Mouse (Mus musculus): ENCODE data around the gene Zfp839.

Gene Zfp839

DNA sequence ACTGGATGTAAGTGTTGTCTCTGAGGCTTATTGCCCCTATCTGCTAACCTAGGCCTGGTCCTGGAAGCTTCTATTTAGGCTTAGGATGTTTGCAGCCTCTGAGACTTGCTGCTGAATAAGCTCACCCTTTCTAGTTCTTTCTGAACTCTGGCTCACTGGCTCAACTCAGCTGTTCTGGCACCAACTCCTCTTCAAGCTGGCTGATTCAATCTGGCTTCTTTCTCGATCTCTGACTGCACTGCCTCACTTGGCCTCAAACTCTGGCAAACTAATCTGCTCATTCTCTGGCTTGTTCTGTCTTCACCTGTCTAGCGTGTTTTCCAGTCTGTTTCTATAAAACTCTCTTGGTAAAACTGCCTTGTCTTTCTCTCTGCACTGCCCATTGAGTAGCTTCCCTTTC is 25.3 kb downstream of the Zfp839 start:
- no peak for DNase-seq (ENCODE audit: low read depth)

DNA sequence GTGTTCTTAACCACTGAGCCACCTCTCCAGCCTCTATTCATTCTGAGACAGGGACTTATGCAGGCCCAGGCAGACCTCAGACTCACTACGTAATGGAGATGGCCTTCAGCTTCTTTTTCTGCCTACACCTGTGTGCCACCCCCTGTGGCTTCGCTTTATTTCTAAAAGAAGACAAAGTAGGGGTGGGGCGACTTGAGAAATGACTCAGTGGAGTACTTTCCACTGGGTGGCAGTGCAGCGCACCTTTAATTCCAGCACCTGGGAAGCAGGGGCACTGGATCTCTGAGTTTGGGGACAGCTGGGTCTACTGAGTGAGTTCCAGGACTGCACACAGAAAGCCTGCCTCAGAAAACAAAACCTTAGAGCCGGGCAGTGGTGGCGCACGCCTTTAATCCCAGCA is 32.2 kb downstream of the Zfp839 start:
- DNase-seq (ENCODE audit: low read depth), result no peak

DNA sequence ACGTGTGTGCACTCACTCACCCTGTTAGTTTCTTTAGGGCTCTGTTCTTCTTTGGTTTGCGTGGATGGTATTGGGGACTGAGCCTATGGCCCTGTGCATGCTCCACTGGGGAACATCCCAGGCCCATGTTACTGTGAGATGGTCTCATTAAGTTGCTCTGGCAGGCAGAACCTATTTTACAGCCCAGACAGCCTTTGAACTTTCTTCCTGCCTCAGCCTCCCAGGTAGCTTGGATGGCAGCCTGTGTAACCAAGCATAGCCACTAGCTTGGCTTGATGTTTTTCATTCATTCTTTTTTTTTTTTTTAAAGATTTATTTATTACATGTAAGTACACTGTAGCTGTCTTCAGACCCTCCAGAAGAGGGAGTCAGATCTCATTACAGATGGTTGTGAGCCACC is 35.2 kb downstream of the Zfp839 start:
- DNase-seq (ENCODE audit: low read depth), result no peak

DNA sequence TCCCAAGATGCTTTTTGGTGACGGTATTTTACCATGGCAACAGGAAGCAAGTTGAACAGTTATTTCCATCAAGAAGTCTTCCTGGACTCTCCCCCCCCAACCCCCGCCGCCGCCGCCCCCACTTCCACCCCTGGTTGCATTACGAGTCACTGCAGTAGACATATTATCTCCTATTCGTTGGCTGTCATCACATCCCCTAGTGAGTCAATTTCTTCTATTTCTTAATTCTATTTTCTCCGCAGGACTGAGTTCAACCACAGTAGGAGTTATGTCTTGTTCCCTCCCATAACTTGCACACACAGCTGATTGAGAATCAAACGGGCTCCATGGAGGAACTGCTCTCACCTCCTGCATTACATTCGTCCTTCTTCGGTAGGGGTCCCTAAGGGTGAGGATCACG is 38.1 kb downstream of the Zfp839 start:
- DNase-seq (ENCODE audit: low read depth), result no peak

DNA sequence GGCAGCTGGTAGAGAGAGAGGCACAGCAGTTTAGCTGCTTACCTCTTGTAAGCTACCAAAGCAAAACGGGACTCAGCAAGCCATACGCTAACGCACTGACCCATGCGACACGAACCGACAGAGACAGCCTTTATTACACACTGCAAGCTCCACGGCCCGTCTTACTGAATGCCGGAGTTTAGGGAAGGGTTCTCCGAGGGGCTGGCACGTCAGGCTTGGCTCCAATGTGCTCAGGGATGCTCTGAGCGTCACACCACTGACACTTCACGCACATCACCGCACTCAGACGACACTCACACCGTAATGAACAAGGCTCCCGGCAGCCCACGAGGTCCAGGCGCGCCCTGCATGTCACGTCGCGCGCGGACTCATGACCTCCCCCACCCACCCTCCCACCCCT is 38.6 kb downstream of the Zfp839 start:
- DNase-seq (ENCODE audit: low read depth), result peak; percentile 19

DNA sequence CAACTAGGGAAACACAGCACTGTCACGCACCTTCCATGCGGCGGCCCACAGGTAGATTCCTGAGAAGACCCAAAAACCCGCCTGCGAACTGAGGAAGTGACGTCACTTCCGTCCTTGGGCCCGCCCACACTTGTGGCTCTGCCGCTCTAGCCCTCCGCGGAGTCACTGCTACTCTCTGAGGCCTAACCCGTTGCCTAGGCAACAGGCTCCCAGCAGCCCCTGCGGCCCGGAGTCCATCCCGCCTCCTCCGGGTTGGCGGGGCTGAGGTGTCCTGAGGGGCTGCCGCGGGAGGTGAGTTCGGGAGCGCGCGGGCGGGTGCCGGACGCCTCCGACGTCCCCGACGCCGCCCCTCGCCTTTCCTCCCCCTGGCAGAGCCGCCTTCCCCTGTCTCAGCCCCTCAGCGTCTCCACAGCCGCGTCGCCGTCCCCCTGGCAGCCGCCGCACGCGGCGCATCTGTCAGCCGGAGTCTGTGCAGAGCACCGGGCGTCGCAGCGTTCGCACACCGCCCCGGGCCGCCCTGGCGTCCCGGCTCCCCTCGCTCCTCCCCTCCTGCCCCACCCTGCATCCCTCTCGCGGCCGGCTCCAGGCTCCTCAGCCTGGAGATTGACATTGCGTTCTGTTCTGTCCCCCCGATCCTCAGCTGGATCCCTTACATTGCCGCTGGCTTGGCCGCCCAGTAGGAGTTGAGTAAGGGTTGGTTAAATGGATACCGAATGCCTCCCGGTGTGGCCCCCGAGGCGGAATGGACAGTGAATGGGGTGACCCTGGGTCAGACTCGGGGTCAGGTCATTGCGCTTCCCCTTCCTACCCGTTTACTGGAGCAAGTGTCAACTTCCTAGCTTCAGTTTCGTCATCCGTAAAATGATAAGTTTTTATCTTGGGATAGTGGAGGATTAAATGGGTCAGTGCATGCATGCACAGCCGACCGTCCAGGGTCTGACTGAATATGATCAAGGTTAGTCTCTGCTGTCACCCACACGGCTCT is 39.3 kb downstream of the Zfp839 start, which contains the start of the genes Cinp and Tecpr2:
Cinp (minus strand) TSS at position 110 of the 985 bp plus-strand sequence.
Tecpr2 (plus strand) TSS at position 229 of the 985 bp plus-strand sequence.
- DNase-seq (ENCODE audit: low read depth), result peak; percentile 97

DNA sequence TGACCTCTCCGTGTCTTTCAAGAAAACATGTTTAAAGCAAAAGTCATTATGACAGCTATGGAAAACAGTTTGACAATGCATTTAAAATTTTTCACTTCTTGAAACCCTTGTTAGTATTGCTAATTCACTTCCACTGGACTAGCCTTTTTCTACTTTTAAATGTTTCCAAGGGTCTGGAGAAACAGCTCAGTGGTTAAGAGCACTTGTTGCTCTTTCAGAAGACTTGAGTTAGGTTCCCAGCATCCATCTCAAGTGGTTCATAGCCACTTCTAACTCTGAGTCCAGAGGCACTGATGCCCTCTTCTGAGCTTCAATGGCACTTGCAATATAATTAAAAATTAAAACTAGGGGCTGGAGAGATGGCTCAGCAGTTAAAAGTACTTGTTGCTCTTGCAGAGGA is 41.8 kb downstream of the Zfp839 start:
- no peak for DNase-seq (ENCODE audit: low read depth)

DNA sequence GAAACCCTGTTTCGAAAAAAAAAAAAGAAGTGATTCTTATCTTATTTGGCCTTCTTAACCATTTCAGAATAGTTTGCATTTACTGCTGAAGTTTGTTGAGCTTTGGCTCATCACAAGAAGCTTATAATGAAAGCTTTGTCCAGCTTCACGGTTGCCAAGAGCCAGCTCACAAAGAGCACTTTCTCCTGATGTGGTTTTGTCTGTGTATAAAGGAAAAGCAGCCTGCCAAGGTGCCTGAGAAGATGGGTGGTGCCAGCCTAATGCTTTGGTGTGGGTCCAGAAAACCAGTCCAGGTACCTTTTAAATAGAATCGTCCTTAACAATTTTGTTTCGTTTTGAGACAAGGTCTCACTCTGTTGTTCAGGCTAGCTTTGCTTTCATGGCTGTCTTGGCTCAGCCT is 52.1 kb downstream of the Zfp839 start:
- no peak for DNase-seq (ENCODE audit: low read depth)

DNA sequence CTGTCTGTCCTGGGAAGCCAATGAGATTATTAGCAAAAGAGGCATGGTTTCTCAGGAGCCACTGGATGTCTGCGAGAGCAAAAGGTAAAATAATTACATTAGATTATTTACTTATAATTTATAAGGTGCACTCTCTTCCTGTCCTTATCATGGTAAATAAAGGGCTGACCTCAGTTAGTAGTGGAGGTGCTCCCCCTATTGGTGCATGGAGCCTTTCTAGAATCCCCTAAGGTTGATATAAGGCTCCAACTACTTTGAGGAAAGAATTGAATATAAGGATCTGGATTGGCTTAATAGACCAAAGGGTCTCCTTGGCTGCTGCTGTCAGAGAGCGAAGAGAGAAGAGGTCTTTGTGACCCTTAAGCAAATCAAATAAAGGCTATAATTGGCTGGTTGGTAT is 53.5 kb downstream of the Zfp839 start:
- DNase-seq (ENCODE audit: low read depth), result peak; percentile 49

DNA sequence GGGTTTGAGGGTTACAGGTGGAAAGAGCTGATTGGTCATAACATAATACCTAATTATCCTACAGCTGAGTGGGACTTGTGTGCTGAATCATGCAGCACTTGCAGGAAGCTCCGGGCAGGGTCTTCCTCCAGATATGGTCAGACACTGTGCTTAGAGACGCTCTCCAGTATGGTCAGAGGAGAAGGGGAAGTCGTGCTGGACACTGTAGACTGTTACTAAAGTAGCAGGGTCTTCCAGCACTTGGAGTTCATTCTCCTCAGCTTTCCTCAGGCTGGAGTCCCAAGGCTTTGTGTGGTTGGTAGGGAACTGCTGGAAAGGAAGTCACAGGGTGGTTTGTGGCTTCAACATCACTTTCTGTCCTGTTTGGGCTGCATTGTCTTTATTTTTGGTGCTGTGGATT is 57.8 kb downstream of the Zfp839 start:
- no peak for DNase-seq (ENCODE audit: low read depth)

DNA sequence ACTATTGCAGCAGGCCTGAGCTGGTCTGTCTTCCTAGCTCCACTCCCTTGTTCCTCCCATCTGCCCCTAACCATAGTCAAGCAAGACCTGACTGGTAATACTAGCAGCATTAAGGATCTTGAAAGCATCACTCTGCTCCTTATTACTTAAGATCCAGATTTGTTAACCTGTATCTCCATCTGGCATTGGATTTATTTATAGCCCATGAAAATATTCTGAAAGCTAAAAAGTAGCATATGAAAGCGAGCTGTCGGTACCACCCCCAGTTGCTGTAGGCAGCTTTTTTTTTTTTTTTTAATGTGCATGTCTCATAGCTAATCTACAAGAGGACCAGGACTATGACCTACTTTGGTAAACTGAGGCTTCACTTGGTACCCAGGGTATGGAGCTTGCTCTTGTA is 59.9 kb downstream of the Zfp839 start:
- no peak for DNase-seq (ENCODE audit: low read depth)

DNA sequence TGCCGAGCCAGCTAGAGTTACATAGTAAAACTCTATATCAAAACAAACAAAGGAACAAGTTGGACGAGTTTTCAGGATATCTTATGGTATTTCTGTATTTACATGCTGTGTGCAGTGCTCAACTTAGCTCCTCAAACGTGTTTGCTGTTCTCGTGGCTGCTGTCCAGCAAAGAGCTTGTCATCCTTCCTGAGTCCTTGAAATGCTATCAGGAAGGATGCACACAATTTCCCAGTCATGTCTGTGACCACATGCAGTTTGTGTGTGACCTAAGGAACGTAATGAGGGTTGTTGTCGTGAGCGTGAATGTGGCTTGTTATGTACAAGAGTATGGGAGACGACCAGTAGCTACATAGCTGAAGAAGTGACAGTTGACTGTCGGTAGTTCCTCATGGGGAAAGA is 65.7 kb downstream of the Zfp839 start:
- DNase-seq (ENCODE audit: low read depth), result no peak
